Mouse (Mus musculus): ENCODE measurements around the gene Oard1. TPM values are rescaled to one million over a fixed set of nuclear protein-coding genes. Genes with fewer than 3 reads are reported as not detected.

Oard1 gene
- total and polyA plus RNA-seq, 3 experiments: 30.6 to 59.4 (median 32.6) TPM

DNA sequence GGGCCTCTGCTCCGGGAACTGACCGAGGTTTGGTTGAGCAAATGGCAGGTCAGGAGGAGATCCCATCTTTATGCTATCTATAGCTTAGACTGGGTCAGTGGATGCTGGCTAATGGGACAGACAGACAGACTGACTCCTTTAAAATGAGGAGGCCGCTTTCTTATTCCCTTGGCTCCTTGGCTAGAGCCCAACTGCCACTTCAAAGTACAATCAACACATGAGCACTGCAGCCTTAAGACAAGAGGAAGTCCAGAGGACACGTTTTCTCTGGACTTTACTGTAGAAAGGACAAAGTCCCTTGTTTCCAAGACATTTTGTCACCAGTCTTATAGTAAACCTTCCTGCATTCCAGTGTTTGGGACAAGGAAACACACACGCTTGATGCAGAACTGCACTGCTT, 18.4 kb upstream of the Oard1 start:
- DNase-seq (ENCODE audit: extremely low read depth): no peak
- H3K27me3 ChIP-seq (replicated peaks): no peaks in the 10 kb centered on the region
- dilution Hi-C loops (cut with MboI; ENCODE audit: extremely low pct_ligation_motif_present, extremely low pct_unique_long_range_greater_than_20kb, low sequenced_read_pairs) (no loop called here), in situ Hi-C loops (cut with MboI; ENCODE audit: low pct_ligation_motif_present, low pct_unique_long_range_greater_than_20kb, low sequenced_read_pairs) (no loop called here)
- peaks cover 2% of the 10 kb centered on the region for H3K79me2 ChIP-seq (replicated peaks; ENCODE audit: control insufficient read depth, extremely low read depth, insufficient read depth, poor library complexity, severe bottlenecking)
- TF ChIP-seq POLR2A (IDR thresholded peaks at IDR 0.05; ENCODE audit: low read depth, low read length) (peak; percentile 16; the same call in 1 of the 2 replicates), MAZ (IDR thresholded peaks at IDR 0.05; ENCODE audit: low read depth, low read length) (no peak)
- peaks cover 0 to 1% of the 10 kb centered on the region in 2 experiments; a peak in 2 of 4 replicates for H3K4me1 ChIP-seq (ENCODE audit: control insufficient read depth in 1 of 2, insufficient read depth in 2 of 2)
- peaks cover 82 to 99% of the 10 kb centered on the region in 2 experiments for H3K36me3 ChIP-seq (replicated peaks in 1 of 2; ENCODE audit: control insufficient read depth in 1 of 2, insufficient read depth in 1 of 2, low read length in 1 of 2)
- no peak overlapping the region for H3K4me2 ChIP-seq (ENCODE audit: insufficient read depth, low read depth, poor library complexity, severe bottlenecking)
- no peak overlapping the region for H3K9ac ChIP-seq (ENCODE audit: insufficient read depth, low read depth)
- H3K4me3 ChIP-seq (replicated peaks in 1 of 3; ENCODE audit: low read depth in 2 of 3, low read length in 2 of 3, poor library complexity in 1 of 3): no peak overlapping the region
- H3K27ac ChIP-seq (ENCODE audit: insufficient read depth, low read depth): no peak overlapping the region
- H3K9me3 ChIP-seq (replicated peaks; ENCODE audit: low read length): no peaks in the 10 kb centered on the region

DNA sequence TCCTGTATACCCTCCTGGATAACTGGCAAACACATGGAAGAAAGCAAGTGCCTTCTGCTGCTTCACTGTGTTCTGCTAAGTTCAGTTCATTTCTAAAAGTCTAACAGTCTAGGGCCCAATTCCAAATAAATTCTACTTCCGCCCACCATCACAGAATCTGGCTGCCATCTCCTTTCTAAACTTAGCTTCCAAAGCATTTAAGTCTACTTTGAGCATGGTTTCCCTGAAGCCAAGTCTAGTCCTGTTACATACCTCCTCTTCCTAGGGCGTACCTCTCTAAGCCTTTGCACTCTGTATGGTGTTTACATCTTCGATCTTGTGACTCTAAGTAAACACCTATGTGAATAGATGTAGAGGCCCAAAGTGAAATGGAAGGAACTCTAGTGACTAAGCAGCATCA, 17.2 kb upstream of the Oard1 start:
- in situ Hi-C loops (cut with MboI; ENCODE audit: low pct_ligation_motif_present, low pct_unique_long_range_greater_than_20kb, low sequenced_read_pairs): no loop called here
- Histone ChIP-seq H3K36me3 (replicated peaks in 1 of 2; ENCODE audit: control insufficient read depth in 1 of 2, insufficient read depth in 1 of 2, low read length in 1 of 2) (peaks cover 88 to 100% of the 10 kb centered on the region in 2 experiments), H3K4me3 (replicated peaks in 1 of 3; ENCODE audit: low read depth in 2 of 3, low read length in 2 of 3, poor library complexity in 1 of 3) (no peak overlapping the region), H3K4me1 (ENCODE audit: control insufficient read depth in 1 of 2, insufficient read depth in 2 of 2) (no peaks in the 10 kb centered on the region), H3K79me2 (replicated peaks; ENCODE audit: control insufficient read depth, extremely low read depth, insufficient read depth, poor library complexity, severe bottlenecking) (peaks cover 13% of the 10 kb centered on the region), H3K27ac (ENCODE audit: insufficient read depth, low read depth) (no peak overlapping the region), H3K9ac (ENCODE audit: insufficient read depth, low read depth) (no peak overlapping the region), H3K9me3 (replicated peaks; ENCODE audit: low read length) (no peaks in the 10 kb centered on the region), H3K4me2 (ENCODE audit: insufficient read depth, low read depth, poor library complexity, severe bottlenecking) (no peak overlapping the region), H3K27me3 (replicated peaks) (no peaks in the 10 kb centered on the region)
- TF ChIP-seq PAX5 (IDR thresholded peaks at IDR 0.05; ENCODE audit: low read length) (no peak), EP300 (IDR thresholded peaks at IDR 0.05; ENCODE audit: low read length) (no peak), USF2 (conservative IDR thresholded peaks at IDR 0.05; ENCODE audit: low read depth, low read length) (no peak), ETS1 (conservative IDR thresholded peaks at IDR 0.05; ENCODE audit: low read depth, low read length) (no peak), MXI1 (IDR thresholded peaks at IDR 0.05; ENCODE audit: low read depth, low read length) (no peak)
- dilution Hi-C loops (cut with MboI; ENCODE audit: extremely low pct_ligation_motif_present, extremely low pct_unique_long_range_greater_than_20kb, low sequenced_read_pairs): no loop called here
- no peak for DNase-seq (ENCODE audit: extremely low read depth)

DNA sequence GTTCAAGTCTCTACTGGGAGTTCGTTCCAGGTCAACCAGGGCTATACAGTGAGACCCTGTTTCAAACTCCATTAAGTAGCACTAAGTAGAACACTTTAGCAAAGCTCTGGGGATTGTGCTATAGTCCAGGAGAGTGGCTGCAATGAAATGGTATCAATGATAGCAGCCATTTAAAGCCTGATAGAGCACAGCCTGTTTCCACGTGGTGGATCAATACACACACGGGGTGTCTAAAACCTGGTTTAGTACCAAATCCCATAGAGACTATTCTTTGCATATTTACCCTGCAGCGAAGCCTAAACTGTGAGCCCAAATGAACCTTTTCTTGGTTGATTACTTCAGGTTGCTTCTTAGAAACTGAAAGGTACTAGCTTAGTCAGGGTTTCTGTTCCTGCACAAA, 8.1 kb upstream of the Oard1 start:
- Histone ChIP-seq H3K27me3 (replicated peaks) (no peaks in the 10 kb centered on the region), H3K27ac (ENCODE audit: insufficient read depth, low read depth) (peak overlapping the region; percentile 91), H3K9me3 (replicated peaks; ENCODE audit: low read length) (no peaks in the 10 kb centered on the region), H3K79me2 (replicated peaks; ENCODE audit: control insufficient read depth, extremely low read depth, insufficient read depth, poor library complexity, severe bottlenecking) (peaks cover 83% of the 10 kb centered on the region), H3K4me1 (ENCODE audit: control insufficient read depth in 1 of 2, insufficient read depth in 2 of 2) (peaks cover 19 to 66% of the 10 kb centered on the region in 2 experiments), H3K36me3 (replicated peaks in 1 of 2; ENCODE audit: control insufficient read depth in 1 of 2, insufficient read depth in 1 of 2, low read length in 1 of 2) (peaks cover 27 to 82% of the 10 kb centered on the region in 2 experiments), H3K9ac (ENCODE audit: insufficient read depth, low read depth) (peak overlapping the region; percentile 48), H3K4me2 (ENCODE audit: insufficient read depth, low read depth, poor library complexity, severe bottlenecking) (peak overlapping the region; percentile 82), H3K4me3 (replicated peaks in 1 of 3; ENCODE audit: low read depth in 2 of 3, low read length in 2 of 3, poor library complexity in 1 of 3) (no peak overlapping the region)
- peak; percentile 35 for DNase-seq (ENCODE audit: extremely low read depth)
- dilution Hi-C loops (cut with MboI; ENCODE audit: extremely low pct_ligation_motif_present, extremely low pct_unique_long_range_greater_than_20kb, low sequenced_read_pairs): no loop called here
- in situ Hi-C loops (cut with MboI; ENCODE audit: low pct_ligation_motif_present, low pct_unique_long_range_greater_than_20kb, low sequenced_read_pairs): no loop called here
- TF ChIP-seq MAX (IDR thresholded peaks at IDR 0.05; ENCODE audit: low read length): peak; percentile 34; the same call in 1 of the 2 replicates
- no peak for TF ChIP-seq E2F4 (IDR thresholded peaks at IDR 0.05; ENCODE audit: insufficient replicate concordance, low read depth, low read length)
- TF ChIP-seq CHD1 (IDR thresholded peaks at IDR 0.05; ENCODE audit: low read depth, low read length): no peak
- peak; percentile 67 for TF ChIP-seq MYC (IDR thresholded peaks at IDR 0.05; ENCODE audit: low read depth, low read length)

All from CH12.LX (cell line).